Mouse (Mus musculus) adrenal gland, adult 18-20 months (tissue): ENCODE measurements at regions not wholly inside any gene's neighbourhood (a gene's known extent, or its start where the extent isn't known, plus 50 kb on each side); places are given as distances from the start of the nearest gene placed in this dataset.
"Not testable (repeated sequence)": the region's sequence is repeated elsewhere in the genome, so short reads cannot be mapped to it uniquely, and the experiment has no call there.

ENCODE experiments used
- DNase-seq, 2 experiments: peaks; one replicate each; pipeline ENCODE4 v3.0.0; 2021 to 2022; ENCODE audit warnings: low spot score in 2 of 2

GRCm38 (mm10) chr16:30797006-30797405 is 197.5 kb downstream of the Fam43a start:
- no peak for DNase-seq

- no peak for DNase-seq
Observed at GRCm38 (mm10) chr16:30797973-30798471, 198.5 kb downstream of the Fam43a start.

- no peak for DNase-seq
Observed at GRCm38 (mm10) chr16:30798536-30798935, 199.0 kb downstream of the Fam43a start.

GRCm38 (mm10) chr16:30799699-30800483 is 200.4 kb downstream of the Fam43a start:
- DNase-seq = no peak

GRCm38 (mm10) chr16:30804018-30804417 is 204.5 kb downstream of the Fam43a start:
- DNase-seq = no peak

GRCm38 (mm10) chr16:30806206-30806605 is 206.7 kb downstream of the Fam43a start:
- not testable (repeated sequence) for DNase-seq

- no peak for DNase-seq
Observed at GRCm38 (mm10) chr16:30818541-30819120, 219.1 kb downstream of the Fam43a start.

- DNase-seq = no peak
Observed at GRCm38 (mm10) chr16:30819342-30819741, 219.8 kb downstream of the Fam43a start.

GRCm38 (mm10) chr16:30820234-30820633 is 220.7 kb downstream of the Fam43a start:
- DNase-seq = no peak

GRCm38 (mm10) chr16:30820761-30821160 is 221.2 kb downstream of the Fam43a start:
- DNase-seq = no peak

GRCm38 (mm10) chr16:30821191-30821910 is 221.8 kb downstream of the Fam43a start:
- peak; percentile 18 to 38 for DNase-seq

- peak; percentile 30 to 38 for DNase-seq
Observed at GRCm38 (mm10) chr16:30821911-30822578, 222.5 kb downstream of the Fam43a start.

GRCm38 (mm10) chr16:30826128-30826527 is 226.6 kb downstream of the Fam43a start:
- DNase-seq = no peak

GRCm38 (mm10) chr16:30827901-30828608 is 228.5 kb downstream of the Fam43a start:
- DNase-seq = no peak

GRCm38 (mm10) chr16:30834561-30834960 is 235.0 kb downstream of the Fam43a start:
- DNase-seq = no peak

- no peak for DNase-seq
Observed at GRCm38 (mm10) chr16:30835678-30836077, 236.2 kb downstream of the Fam43a start.

- no peak for DNase-seq
Observed at GRCm38 (mm10) chr16:30842831-30843230, 238.4 kb downstream of the Xxylt1 start.

- no peak for DNase-seq
Observed at GRCm38 (mm10) chr16:30852595-30852994, 228.6 kb downstream of the Xxylt1 start.

GRCm38 (mm10) chr16:30854716-30855115 is 226.5 kb downstream of the Xxylt1 start:
- DNase-seq = no peak

- DNase-seq = no peak
Observed at GRCm38 (mm10) chr16:30857656-30858055, 223.6 kb downstream of the Xxylt1 start.
